Mouse (Mus musculus) liver, adult 2 months (tissue): ENCODE data around the gene Ms4a6c.

ENCODE experiments used
- CTCF ChIP-seq: fragments of 200-500 bp; IDR thresholded peaks from 2 replicates; pipeline ENCODE4 v1.5.1; 2011; ENCODE audit warnings: low read depth, low read length, control low read depth
- POLR2A ChIP-seq: fragments of 200-500 bp; IDR thresholded peaks from 2 replicates; pipeline ENCODE4 v1.6.1; 2011; ENCODE audit warnings: low read length, control low read depth; ENCODE audit not compliant: insufficient read depth; ENCODE audit errors: extremely low read depth

DNA sequence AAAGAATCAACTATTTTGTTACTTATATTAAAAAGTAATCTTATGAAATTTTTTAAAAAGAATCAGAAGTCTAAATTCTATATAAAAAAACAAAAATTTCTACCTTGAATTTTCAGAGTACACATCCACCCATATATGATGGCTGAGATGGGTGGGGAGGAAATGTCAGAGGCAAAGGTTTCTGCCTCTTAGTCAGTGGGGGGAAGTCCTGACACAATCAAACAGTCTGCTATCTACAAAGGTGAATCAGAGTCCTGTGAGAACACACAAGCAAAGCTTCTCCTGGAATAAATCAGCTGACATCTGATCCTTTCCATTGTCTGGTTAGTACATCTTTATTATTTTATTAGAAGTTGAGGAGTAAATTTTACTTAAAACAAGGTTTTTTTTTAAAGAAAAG lies 25.8 kb upstream of the Ms4a6c start, which contains the start of gene Ms4a4b:
- TF ChIP-seq POLR2A (no peak), CTCF (no peak)
